Mouse (Mus musculus) embryonic facial prominence, embryonic 14.5 days (tissue): ENCODE measurements around the gene Crlf1. TPM values are rescaled to one million over a fixed set of nuclear protein-coding genes. Genes with fewer than 3 reads are reported as not detected.

Experiments
- ATAC-seq: fragments of 200-750 bp; cut with Nextera tagmentation; 2 replicates; pipeline ENCODE4 v1.8.0; 2017; ENCODE audit warnings: low read depth, moderate number of reproducible peaks, moderate TSS enrichment
- DNase-seq: peaks from one replicate; pipeline ENCODE4 v3.0.0-alpha.2; 2015; ENCODE audit warnings: low spot score
- H3K27ac ChIP-seq: fragments of 300-500 bp; sonication (generic); replicated peaks from 2 replicates; pipeline ENCODE4 v1.5.1; 2014; ENCODE audit warnings: low read depth, mild to moderate bottlenecking, low read length, moderate library complexity
- H3K27me3 ChIP-seq: fragments of 300-500 bp; sonication (generic); replicated peaks from 2 replicates; pipeline ENCODE4 v1.6.1; 2014; ENCODE audit warnings: low read length; ENCODE audit not compliant: control insufficient read depth, insufficient read depth
- H3K36me3 ChIP-seq: fragments of 300-500 bp; sonication (generic); 2 replicates; pipeline ENCODE4 v1.6.1; 2014; ENCODE audit warnings: low read length, mixed read lengths; ENCODE audit not compliant: control insufficient read depth, insufficient read depth
- H3K4me1 ChIP-seq: fragments of 300-500 bp; sonication (generic); 2 replicates; pipeline ENCODE4 v1.6.1; 2014; ENCODE audit warnings: antibody characterized with exemption, low read length; ENCODE audit not compliant: control insufficient read depth, insufficient read depth
- H3K4me2 ChIP-seq: fragments of 300-500 bp; sonication (generic); 2 replicates; pipeline ENCODE4 v1.6.1; 2014; ENCODE audit warnings: low read depth, mild to moderate bottlenecking, low read length, moderate library complexity, mixed read lengths
- H3K4me3 ChIP-seq: fragments of 300-500 bp; sonication (generic); 2 replicates; pipeline ENCODE4 v1.5.1; 2014; ENCODE audit warnings: low read depth, mild to moderate bottlenecking, low read length
- H3K9ac ChIP-seq: fragments of 300-500 bp; sonication (generic); 2 replicates; pipeline ENCODE4 v1.6.1; 2014; ENCODE audit warnings: low read depth, mild to moderate bottlenecking, low read length, moderate library complexity, mixed read lengths
- H3K9me3 ChIP-seq: fragments of 300-500 bp; sonication (generic); 2 replicates; pipeline ENCODE4 v1.6.1; 2016; ENCODE audit warnings: low read length; ENCODE audit not compliant: control insufficient read depth
- WGBS: fragments of 180-500 bp; shearing (Covaris S2); extraction: QIAGEN DNeasy Blood & Tissue Kit; methylation state at CpG from one replicate; pipeline ENCODE4 v1.1.7; 2014; 5-methylcytosine and 5-hydroxymethylcytosine counted together
- polyA plus RNA-seq: library from polyadenylated mRNA; unstranded; fragments of >200 nt; fragmentation: Nextera tagmentation; extraction: Ambion mirVana; gene quantifications from 2 replicates; pipeline ENCODE4 v1.2.1, GENCODE M21; 2014

The Crlf1 gene
- polyA plus RNA-seq, 1 experiment from 2014 or later, result 68.1 TPM

GRCm38 (mm10) chr8:70488931-70489470 lies 4.0 kb upstream of the Crlf1 start:
- DNase-seq (no peak), ATAC-seq (no peak)
- WGBS, result 4% methylated on average over 13 of the region's 14 CpGs
- H3K27me3 ChIP-seq, result peaks cover 83% of the 10 kb centered on the region
- H3K9ac ChIP-seq, result peak overlapping the region; percentile 52
- H3K36me3 ChIP-seq, result no peaks in the 10 kb centered on the region
- H3K4me2 ChIP-seq, result peak overlapping the region; percentile 69
- H3K4me1 ChIP-seq, result peaks cover 50% of the 10 kb centered on the region
- peak overlapping the region; percentile 33 for H3K4me3 ChIP-seq
- H3K9me3 ChIP-seq, result no peaks in the 10 kb centered on the region
- H3K27ac ChIP-seq, result no peak overlapping the region; the same call in 1 of the 2 replicates

GRCm38 (mm10) chr8:70489576-70489975 lies 3.4 kb upstream of the Crlf1 start:
- WGBS, result 2% methylated on average over 9 of the region's 41 CpGs
- H3K4me2 ChIP-seq, result peak overlapping the region; percentile 69
- H3K27me3 ChIP-seq, result peaks cover 88% of the 10 kb centered on the region
- no peaks in the 10 kb centered on the region for H3K9me3 ChIP-seq
- DNase-seq (no peak), ATAC-seq (no peak)
- H3K4me3 ChIP-seq, result peak overlapping the region; percentile 33
- peak overlapping the region; percentile 52 for H3K9ac ChIP-seq
- no peak overlapping the region for H3K27ac ChIP-seq
- peaks cover 50% of the 10 kb centered on the region for H3K4me1 ChIP-seq
- no peaks in the 10 kb centered on the region for H3K36me3 ChIP-seq

GRCm38 (mm10) chr8:70490061-70490879 lies 2.7 kb upstream of the Crlf1 start:
- Histone ChIP-seq H3K27me3 (peaks cover 95% of the 10 kb centered on the region), H3K27ac (0 out of 2 replicates have a peak overlapping the region, but pooled peaks have one; percentile 1), H3K4me3 (peak overlapping the region; percentile 33; the same call in 1 of the 2 replicates), H3K9ac (no peak overlapping the region; the same call in 1 of the 2 replicates), H3K4me2 (no peak overlapping the region; the same call in 1 of the 2 replicates), H3K36me3 (no peaks in the 10 kb centered on the region), H3K9me3 (no peaks in the 10 kb centered on the region), H3K4me1 (peaks cover 52% of the 10 kb centered on the region)
- 26% methylated on average over 9 of the region's 10 CpGs for WGBS
- ATAC-seq (no peak), DNase-seq (no peak)

- peaks cover 96% of the 10 kb centered on the region for H3K27me3 ChIP-seq
- H3K4me2 ChIP-seq, result peak overlapping the region; percentile 81; the same call in 1 of the 2 replicates
Measured at GRCm38 (mm10) chr8:70490880-70491495, 2.0 kb upstream of the Crlf1 start.

GRCm38 (mm10) chr8:70493692-70494415 lies 896 bp downstream of the Crlf1 start:
- H3K9me3 ChIP-seq, result no peaks in the 10 kb centered on the region
- peak overlapping the region; percentile 56 for H3K4me3 ChIP-seq
- H3K4me2 ChIP-seq, result peak overlapping the region; percentile 81
- no peak for DNase-seq
- peak overlapping the region; percentile 71 for H3K9ac ChIP-seq
- H3K27ac ChIP-seq, result peak overlapping the region; percentile 77
- ATAC-seq, result no peak
- WGBS, result 0% methylated on average over 27 of the region's 47 CpGs
- peaks cover 78% of the 10 kb centered on the region for H3K27me3 ChIP-seq
- H3K36me3 ChIP-seq, result no peaks in the 10 kb centered on the region
- peaks cover 41% of the 10 kb centered on the region for H3K4me1 ChIP-seq

More at GRCm38 (mm10) chr8:70490880-70491495, 2.0 kb upstream of the Crlf1 start:
- no peak for DNase-seq
- peak overlapping the region; percentile 1; the same call in 1 of the 2 replicates for H3K27ac ChIP-seq
- peaks cover 57% of the 10 kb centered on the region for H3K4me1 ChIP-seq
- ATAC-seq, result no peak
- no peaks in the 10 kb centered on the region for H3K9me3 ChIP-seq
- no peaks in the 10 kb centered on the region for H3K36me3 ChIP-seq
- H3K9ac ChIP-seq, result no peak overlapping the region
- 4% methylated on average over 20 of the region's 20 CpGs for WGBS
- 0 out of 2 replicates have a peak overlapping the region, but pooled peaks have one; percentile 56 for H3K4me3 ChIP-seq

GRCm38 (mm10) chr8:70494416-70494945 lies 1.5 kb downstream of the Crlf1 start:
- H3K4me1 ChIP-seq, result peaks cover 37% of the 10 kb centered on the region
- H3K9ac ChIP-seq, result peak overlapping the region; percentile 71
- H3K27me3 ChIP-seq, result peaks cover 71% of the 10 kb centered on the region
- no peaks in the 10 kb centered on the region for H3K9me3 ChIP-seq
- H3K27ac ChIP-seq, result no peak overlapping the region; the same call in 1 of the 2 replicates
- H3K4me3 ChIP-seq, result peak overlapping the region; percentile 56
- ATAC-seq, result no peak
- DNase-seq, result no peak
- H3K36me3 ChIP-seq, result no peaks in the 10 kb centered on the region
- WGBS, result 3% methylated on average over 22 of the region's 28 CpGs
- peak overlapping the region; percentile 81 for H3K4me2 ChIP-seq

- peak; percentile 5; the same call in 1 of the 2 replicates for ATAC-seq
- WGBS, result 4% methylated on average over 15 of the region's 21 CpGs
- Histone ChIP-seq H3K9me3 (no peaks in the 10 kb centered on the region), H3K4me3 (peak overlapping the region; percentile 56), H3K4me1 (peaks cover 36% of the 10 kb centered on the region), H3K27ac (peak overlapping the region; percentile 49; the same call in 1 of the 2 replicates), H3K36me3 (no peaks in the 10 kb centered on the region), H3K9ac (peak overlapping the region; percentile 71), H3K27me3 (peaks cover 64% of the 10 kb centered on the region), H3K4me2 (peak overlapping the region; percentile 81)
- DNase-seq, result no peak
Measured at GRCm38 (mm10) chr8:70495001-70495770, 2.2 kb downstream of the Crlf1 start.
